Mouse (Mus musculus): ENCODE measurements at regions not wholly inside any gene's neighbourhood (a gene's known extent, or its start where the extent isn't known, plus 50 kb on each side); places are given as distances from the start of the nearest gene placed in this dataset.

- DNase-seq (ENCODE audit: low spot score): no peak
Observed at GRCm38 (mm10) chr2:179131004-179131403, 311.2 kb upstream of the Cdh4 start.

- DNase-seq (ENCODE audit: low spot score): no peak
Observed at GRCm38 (mm10) chr2:179142313-179142712, 299.9 kb upstream of the Cdh4 start.

GRCm38 (mm10) chr2:179145726-179146125 lies 296.5 kb upstream of the Cdh4 start:
- DNase-seq (ENCODE audit: low spot score): no peak

GRCm38 (mm10) chr2:179146274-179146673 lies 296.0 kb upstream of the Cdh4 start:
- no peak for DNase-seq (ENCODE audit: low spot score)

- DNase-seq (ENCODE audit: low spot score): no peak
Observed at GRCm38 (mm10) chr2:179148194-179148593, 294.0 kb upstream of the Cdh4 start.

GRCm38 (mm10) chr2:179148667-179149066 lies 293.6 kb upstream of the Cdh4 start:
- DNase-seq (ENCODE audit: low spot score): peak; percentile 34

GRCm38 (mm10) chr2:179158881-179159280 lies 283.4 kb upstream of the Cdh4 start:
- DNase-seq (ENCODE audit: low spot score): peak; percentile 31

- peak; percentile 7 for DNase-seq (ENCODE audit: low spot score)
Observed at GRCm38 (mm10) chr2:179163116-179163515, 279.1 kb upstream of the Cdh4 start.

- peak; percentile 4 for DNase-seq (ENCODE audit: low spot score)
Observed at GRCm38 (mm10) chr2:179170157-179170556, 272.1 kb upstream of the Cdh4 start.

GRCm38 (mm10) chr2:179170608-179171007 lies 271.6 kb upstream of the Cdh4 start:
- DNase-seq (ENCODE audit: low spot score): peak; percentile 5

GRCm38 (mm10) chr2:179176835-179177530 lies 265.2 kb upstream of the Cdh4 start:
- DNase-seq (ENCODE audit: low spot score): peak; percentile 8

- no peak for DNase-seq (ENCODE audit: low spot score)
Observed at GRCm38 (mm10) chr2:179181366-179181765, 260.9 kb upstream of the Cdh4 start.

- no peak for DNase-seq (ENCODE audit: low spot score)
Observed at GRCm38 (mm10) chr2:179182123-179182522, 260.1 kb upstream of the Cdh4 start.

GRCm38 (mm10) chr2:179192906-179193496 lies 249.2 kb upstream of the Cdh4 start:
- no peak for DNase-seq (ENCODE audit: low spot score)

- DNase-seq (ENCODE audit: low spot score): peak; percentile 90
Observed at GRCm38 (mm10) chr2:179193507-179194160, 248.6 kb upstream of the Cdh4 start.

- no peak for DNase-seq (ENCODE audit: low spot score)
Observed at GRCm38 (mm10) chr2:179197471-179197870, 244.8 kb upstream of the Cdh4 start.

- DNase-seq (ENCODE audit: low spot score): peak; percentile 68
Observed at GRCm38 (mm10) chr2:179200495-179200894, 241.7 kb upstream of the Cdh4 start.

GRCm38 (mm10) chr2:179210164-179210805 lies 231.9 kb upstream of the Cdh4 start:
- DNase-seq (ENCODE audit: low spot score): no peak

GRCm38 (mm10) chr2:179216773-179217172 lies 225.5 kb upstream of the Cdh4 start:
- no peak for DNase-seq (ENCODE audit: low spot score)

GRCm38 (mm10) chr2:179228096-179228495 lies 214.1 kb upstream of the Cdh4 start:
- DNase-seq (ENCODE audit: low spot score): no peak

- no peak for DNase-seq (ENCODE audit: low spot score)
Observed at GRCm38 (mm10) chr2:179231708-179232354, 210.4 kb upstream of the Cdh4 start.

- no peak for DNase-seq (ENCODE audit: low spot score)
Observed at GRCm38 (mm10) chr2:179238166-179238565, 204.1 kb upstream of the Cdh4 start.

Data from testis, postnatal 10 days (tissue).